Mouse (Mus musculus): ENCODE results near the gene Loxl1. TPM values are rescaled to one million over a fixed set of nuclear protein-coding genes. Genes with fewer than 3 reads are reported as not detected.

Loxl1 gene
- polyA plus RNA-seq, 1 experiment: not detected

DNA sequence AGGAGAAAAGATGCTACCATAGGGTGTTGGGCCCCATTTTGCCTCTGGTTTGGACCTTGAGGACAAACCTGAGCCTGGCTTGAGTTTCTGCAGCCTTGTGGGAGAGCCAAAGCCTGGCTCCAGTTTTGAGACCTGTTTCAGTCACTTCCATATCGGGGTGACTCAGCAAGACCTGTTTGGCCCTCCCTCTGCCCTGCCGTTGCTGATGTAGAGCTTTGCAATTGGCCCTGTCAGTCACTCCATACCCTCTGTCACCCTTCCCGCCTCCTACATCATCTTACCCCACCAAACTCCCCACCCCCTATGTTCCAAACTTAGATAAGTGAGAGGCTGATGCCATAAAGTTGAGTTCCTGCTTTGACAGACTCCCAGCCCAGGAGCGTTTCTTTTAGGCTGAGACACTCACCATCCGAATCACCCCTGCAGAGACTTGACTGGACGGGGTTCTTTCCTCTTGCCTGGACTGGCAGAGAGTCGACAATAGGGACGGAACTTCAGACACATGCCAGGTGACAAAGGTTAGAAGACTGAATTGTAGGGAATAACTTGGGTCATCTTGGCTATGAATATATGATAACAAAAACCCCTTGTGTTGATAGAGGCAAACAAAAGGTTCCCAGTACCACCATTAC is 23.8 kb upstream of the Loxl1 start:
- H3K4me1 ChIP-seq: 0 out of 2 replicates have a peak, but pooled peaks cover 3% of the 10 kb centered on the region
- TF ChIP-seq GATA1 (IDR thresholded peaks at IDR 0.05; ENCODE audit: borderline replicate concordance, low read length) (no peak), FLI1 (IDR thresholded peaks at IDR 0.05; ENCODE audit: low read length) (no peak)
- peaks cover 6% of the 10 kb centered on the region for H3K27me3 ChIP-seq (replicated peaks)
- no peak overlapping the region for H3K4me3 ChIP-seq (replicated peaks)
- peaks cover 11% of the 10 kb centered on the region for H3K9me3 ChIP-seq
- no peaks in the 10 kb centered on the region for H3K36me3 ChIP-seq (replicated peaks; ENCODE audit: low read length)

DNA sequence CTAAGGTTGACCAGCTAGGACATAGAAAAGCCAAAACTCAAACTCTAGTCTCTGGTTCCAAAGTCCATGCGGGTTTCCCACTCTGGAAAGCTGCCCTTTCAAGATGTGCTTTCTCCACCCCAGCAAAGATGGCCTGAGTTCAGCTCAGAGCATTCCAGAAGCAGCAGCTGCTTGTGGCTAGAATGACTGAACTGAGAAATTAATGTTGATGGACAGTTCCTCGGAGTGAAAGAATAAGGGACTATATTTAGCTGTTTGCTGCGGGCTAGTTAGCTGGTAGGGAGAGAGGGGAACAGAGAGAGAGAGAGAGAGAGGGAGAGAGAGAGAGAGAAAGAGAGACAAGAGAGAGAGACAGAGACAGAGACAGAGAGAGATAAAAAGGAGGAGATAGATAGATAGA is 18.3 kb upstream of the Loxl1 start:
- Histone ChIP-seq H3K27me3 (replicated peaks) (peaks cover 34% of the 10 kb centered on the region), H3K36me3 (replicated peaks; ENCODE audit: low read length) (no peaks in the 10 kb centered on the region), H3K4me1 (peaks cover 2% of the 10 kb centered on the region; the same call in 1 of the 2 replicates), H3K9me3 (peaks cover 11% of the 10 kb centered on the region), H3K4me3 (replicated peaks) (no peak overlapping the region)
- TF ChIP-seq FLI1 (IDR thresholded peaks at IDR 0.05; ENCODE audit: low read length) (no peak), GATA1 (IDR thresholded peaks at IDR 0.05; ENCODE audit: borderline replicate concordance, low read length) (no peak)

DNA sequence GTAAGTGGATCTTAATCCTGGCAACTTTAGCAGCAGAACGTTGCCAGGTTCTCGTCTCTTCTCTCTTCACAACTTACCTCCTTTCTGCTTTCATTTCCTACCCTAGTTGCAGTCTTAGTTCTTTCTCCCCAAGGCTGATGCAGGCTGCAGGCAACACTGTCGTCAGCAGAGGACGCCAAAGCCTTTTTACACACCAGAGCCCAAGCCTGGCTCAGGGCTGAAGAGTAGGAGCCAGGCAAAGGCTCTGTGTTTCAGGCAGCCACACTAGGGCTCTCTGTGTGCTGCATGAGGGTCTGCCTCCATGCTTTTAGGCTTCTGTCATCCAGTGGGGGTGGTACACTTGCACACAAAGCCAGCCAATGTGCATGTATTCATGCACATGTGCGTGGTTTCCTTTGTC is 17.3 kb upstream of the Loxl1 start:
- Histone ChIP-seq H3K4me1 (peaks cover 2% of the 10 kb centered on the region; the same call in 1 of the 2 replicates), H3K36me3 (replicated peaks; ENCODE audit: low read length) (no peaks in the 10 kb centered on the region), H3K9me3 (peaks cover 11% of the 10 kb centered on the region), H3K27me3 (replicated peaks) (peaks cover 37% of the 10 kb centered on the region), H3K4me3 (replicated peaks) (no peak overlapping the region)
- TF ChIP-seq GATA1 (IDR thresholded peaks at IDR 0.05; ENCODE audit: borderline replicate concordance, low read length) (no peak), FLI1 (IDR thresholded peaks at IDR 0.05; ENCODE audit: low read length) (no peak)

DNA sequence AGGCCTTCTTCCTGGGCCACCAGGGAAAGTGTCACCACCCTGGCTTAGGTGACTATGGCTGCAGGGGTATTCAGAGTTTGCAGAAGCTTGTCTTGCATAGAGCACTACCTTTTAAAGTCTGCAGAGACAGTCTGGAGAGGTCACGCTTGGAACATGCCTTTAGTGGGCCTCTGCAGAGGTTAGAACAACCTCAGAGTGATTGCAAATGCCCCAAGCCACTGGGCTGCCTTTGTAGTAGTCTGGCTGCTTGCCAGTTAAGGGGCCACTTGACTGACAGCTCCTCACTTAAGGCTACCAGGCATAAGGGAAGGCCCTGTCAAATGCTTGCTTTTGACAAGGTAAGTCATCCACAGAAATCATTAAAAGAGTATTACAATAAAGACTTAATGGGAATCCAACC is 14.4 kb upstream of the Loxl1 start:
- H3K27me3 ChIP-seq (replicated peaks): peaks cover 39% of the 10 kb centered on the region
- no peak overlapping the region for H3K4me3 ChIP-seq (replicated peaks)
- peaks cover 2% of the 10 kb centered on the region; the same call in 1 of the 2 replicates for H3K4me1 ChIP-seq
- peaks cover 5% of the 10 kb centered on the region for H3K9me3 ChIP-seq
- no peaks in the 10 kb centered on the region for H3K36me3 ChIP-seq (replicated peaks; ENCODE audit: low read length)
- TF ChIP-seq GATA1 (IDR thresholded peaks at IDR 0.05; ENCODE audit: borderline replicate concordance, low read length) (no peak), FLI1 (IDR thresholded peaks at IDR 0.05; ENCODE audit: low read length) (no peak)

DNA sequence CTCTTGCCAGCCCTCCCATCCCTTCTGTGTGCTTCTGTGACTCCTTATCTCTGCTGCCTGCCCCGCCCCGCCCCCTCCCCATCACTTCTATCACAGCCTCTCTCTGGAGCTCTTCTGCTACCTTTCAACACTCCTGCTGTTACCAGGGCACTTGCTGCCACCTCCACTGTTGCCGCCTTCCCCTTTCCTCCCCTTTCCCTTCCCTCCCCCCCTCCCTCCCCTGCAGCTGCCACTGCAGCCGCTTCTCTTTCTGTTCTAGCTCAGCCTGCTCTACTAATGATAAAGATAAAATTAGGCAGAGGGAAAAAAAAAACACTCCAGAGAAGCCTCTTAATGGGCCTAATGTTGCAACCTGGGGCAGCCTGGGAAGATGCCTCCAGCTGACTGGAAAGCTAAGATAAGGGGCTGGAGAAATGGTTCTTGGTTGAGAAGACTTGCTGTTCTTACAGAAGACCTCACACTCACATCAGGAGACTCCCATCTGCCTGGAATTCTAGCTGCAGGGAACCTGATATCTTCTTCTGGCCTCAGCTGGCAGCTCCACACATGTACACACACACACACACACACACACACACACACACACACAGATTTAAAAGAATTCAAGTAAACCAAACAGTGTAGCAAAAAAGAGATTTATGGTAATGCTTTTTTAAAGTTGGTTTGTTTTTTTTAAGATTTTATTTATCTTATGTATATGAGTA is 13.6 kb upstream of the Loxl1 start:
- no peaks in the 10 kb centered on the region for H3K36me3 ChIP-seq (replicated peaks; ENCODE audit: low read length)
- H3K9me3 ChIP-seq: peaks cover 11% of the 10 kb centered on the region
- TF ChIP-seq GATA1 (IDR thresholded peaks at IDR 0.05; ENCODE audit: borderline replicate concordance, low read length) (no peak), FLI1 (IDR thresholded peaks at IDR 0.05; ENCODE audit: low read length) (no peak)
- no peak overlapping the region for H3K4me3 ChIP-seq (replicated peaks)
- peaks cover 37% of the 10 kb centered on the region for H3K27me3 ChIP-seq (replicated peaks)
- H3K4me1 ChIP-seq: peaks cover 2% of the 10 kb centered on the region; the same call in 1 of the 2 replicates

DNA sequence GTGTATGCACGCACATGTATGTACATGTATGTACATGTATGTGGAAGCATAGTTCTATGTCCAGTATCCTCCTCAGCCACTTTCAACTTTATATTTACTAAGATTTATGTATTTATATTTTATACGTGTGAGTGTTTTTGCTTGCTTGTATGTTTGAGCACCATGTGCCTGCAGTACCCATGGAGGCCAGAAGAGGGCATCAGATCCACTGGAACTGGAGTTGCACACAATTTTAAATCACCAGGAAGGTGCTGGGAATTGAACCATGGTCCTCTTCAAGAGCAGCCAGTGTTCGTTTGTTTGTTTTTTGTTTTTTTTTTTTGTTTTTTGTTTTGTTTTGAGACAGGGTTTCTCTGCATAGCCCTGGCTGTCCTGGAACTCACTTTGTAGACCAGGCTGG is 8.7 kb upstream of the Loxl1 start:
- H3K27me3 ChIP-seq (replicated peaks): peaks cover 41% of the 10 kb centered on the region
- H3K36me3 ChIP-seq (replicated peaks; ENCODE audit: low read length): no peaks in the 10 kb centered on the region
- 0 out of 2 replicates have a peak, but pooled peaks cover 2% of the 10 kb centered on the region for H3K4me1 ChIP-seq
- no peak for TF ChIP-seq GATA1 (IDR thresholded peaks at IDR 0.05; ENCODE audit: borderline replicate concordance, low read length)
- TF ChIP-seq FLI1 (IDR thresholded peaks at IDR 0.05; ENCODE audit: low read length): no peak
- peaks cover 20% of the 10 kb centered on the region for H3K9me3 ChIP-seq
- no peak overlapping the region for H3K4me3 ChIP-seq (replicated peaks)

DNA sequence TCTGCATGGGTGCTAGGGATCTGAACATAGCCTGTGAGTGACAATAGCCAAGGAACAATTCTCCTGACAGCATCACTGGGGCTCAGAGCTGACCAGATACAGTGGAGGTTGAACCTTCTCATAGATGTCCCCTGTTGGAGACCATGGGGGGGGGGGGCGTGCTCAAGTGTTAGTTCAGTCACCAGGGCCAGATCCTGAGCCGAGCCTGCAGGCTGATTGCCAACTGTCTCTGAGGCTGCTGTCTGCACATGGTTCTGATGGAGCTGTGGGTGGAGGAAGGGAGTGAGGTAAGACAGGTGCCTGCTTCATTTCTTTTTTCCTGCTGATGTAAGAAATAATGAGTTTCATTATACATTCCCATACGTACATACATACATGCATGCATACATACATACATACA is 5.3 kb upstream of the Loxl1 start:
- Histone ChIP-seq H3K27me3 (replicated peaks) (peaks cover 66% of the 10 kb centered on the region), H3K9me3 (peaks cover 20% of the 10 kb centered on the region), H3K4me3 (replicated peaks) (no peak overlapping the region), H3K4me1 (no peaks in the 10 kb centered on the region), H3K36me3 (replicated peaks; ENCODE audit: low read length) (no peaks in the 10 kb centered on the region)
- TF ChIP-seq FLI1 (IDR thresholded peaks at IDR 0.05; ENCODE audit: low read length) (no peak), GATA1 (IDR thresholded peaks at IDR 0.05; ENCODE audit: borderline replicate concordance, low read length) (no peak)

DNA sequence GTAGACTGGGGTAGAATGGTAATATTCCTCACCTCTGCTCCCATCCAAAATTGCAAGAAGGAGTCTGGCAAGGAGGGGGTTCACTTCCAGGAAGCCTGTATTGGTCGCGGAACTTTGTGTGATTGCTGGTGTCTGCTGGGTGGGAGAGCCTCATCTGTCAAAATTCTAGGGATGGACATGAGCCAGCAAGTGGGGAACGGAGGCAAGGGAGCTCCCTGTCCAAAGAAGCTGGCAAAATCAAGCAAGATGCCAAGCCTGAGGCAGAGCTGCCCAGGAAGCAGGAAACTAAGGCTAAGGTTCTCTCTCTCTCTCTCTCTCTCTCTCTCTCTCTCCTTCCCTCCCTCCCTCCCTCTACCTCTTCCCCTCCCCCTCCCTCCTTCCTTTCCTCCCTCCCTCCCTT is 4.4 kb upstream of the Loxl1 start:
- Histone ChIP-seq H3K9me3 (peaks cover 15% of the 10 kb centered on the region), H3K4me1 (peaks cover 6% of the 10 kb centered on the region; the same call in 1 of the 2 replicates), H3K4me3 (replicated peaks) (no peak overlapping the region), H3K36me3 (replicated peaks; ENCODE audit: low read length) (no peaks in the 10 kb centered on the region), H3K27me3 (replicated peaks) (peaks cover 74% of the 10 kb centered on the region)
- TF ChIP-seq FLI1 (IDR thresholded peaks at IDR 0.05; ENCODE audit: low read length): no peak
- TF ChIP-seq GATA1 (IDR thresholded peaks at IDR 0.05; ENCODE audit: borderline replicate concordance, low read length): no peak

DNA sequence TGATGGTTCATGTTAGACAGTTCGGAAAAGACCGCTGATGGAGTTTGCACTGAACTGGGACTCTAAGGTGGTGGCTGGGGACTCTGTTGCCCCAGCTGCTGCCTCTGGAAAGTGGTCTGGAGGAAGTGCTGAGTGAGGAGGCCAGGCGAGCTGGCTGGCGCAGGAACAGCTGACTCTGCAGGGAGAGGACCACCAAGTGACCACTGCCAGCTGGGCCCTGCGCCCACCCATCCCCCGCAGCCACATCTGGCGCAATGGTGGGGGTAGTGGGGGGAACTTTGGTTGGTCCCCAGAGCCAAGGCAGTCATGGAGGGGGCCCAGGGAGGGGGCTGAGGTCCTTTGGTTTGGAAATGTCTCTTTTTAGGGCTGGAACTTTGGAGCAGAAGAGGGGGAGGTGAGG is 3.8 kb upstream of the Loxl1 start:
- H3K4me3 ChIP-seq (replicated peaks): no peak overlapping the region
- no peaks in the 10 kb centered on the region for H3K36me3 ChIP-seq (replicated peaks; ENCODE audit: low read length)
- peaks cover 11% of the 10 kb centered on the region; the same call in 1 of the 2 replicates for H3K4me1 ChIP-seq
- H3K27me3 ChIP-seq (replicated peaks): peaks cover 80% of the 10 kb centered on the region
- TF ChIP-seq GATA1 (IDR thresholded peaks at IDR 0.05; ENCODE audit: borderline replicate concordance, low read length) (no peak), FLI1 (IDR thresholded peaks at IDR 0.05; ENCODE audit: low read length) (no peak)
- H3K9me3 ChIP-seq: peaks cover 11% of the 10 kb centered on the region; the same call in 1 of the 2 replicates

DNA sequence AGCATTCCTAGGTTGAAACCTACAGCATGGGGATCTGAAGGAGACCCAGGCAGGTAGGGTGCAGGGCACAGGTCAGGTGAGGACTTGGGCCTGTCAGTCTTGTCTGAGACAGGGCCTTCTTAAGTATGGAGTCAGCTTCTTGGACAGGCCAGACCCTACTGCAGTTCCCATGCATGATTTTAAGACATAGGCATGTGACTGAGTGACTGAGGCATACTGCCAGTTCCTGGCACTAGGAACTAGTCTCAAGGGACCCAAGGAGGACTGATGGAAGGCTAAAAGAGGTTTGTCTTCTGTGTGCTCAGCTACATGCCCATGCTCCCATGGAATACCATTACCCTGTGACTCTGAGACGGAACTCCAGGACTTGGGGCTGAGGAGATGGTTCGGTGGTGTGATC is 2.9 kb upstream of the Loxl1 start:
- Histone ChIP-seq H3K9me3 (peaks cover 6% of the 10 kb centered on the region; the same call in 1 of the 2 replicates), H3K27me3 (replicated peaks) (peaks cover 85% of the 10 kb centered on the region), H3K4me1 (peaks cover 11% of the 10 kb centered on the region; the same call in 1 of the 2 replicates), H3K4me3 (replicated peaks) (no peak overlapping the region), H3K36me3 (replicated peaks; ENCODE audit: low read length) (no peaks in the 10 kb centered on the region)
- no peak for TF ChIP-seq GATA1 (IDR thresholded peaks at IDR 0.05; ENCODE audit: borderline replicate concordance, low read length)
- TF ChIP-seq FLI1 (IDR thresholded peaks at IDR 0.05; ENCODE audit: low read length): no peak
